Mouse (Mus musculus): ENCODE data around the gene Rere.
"Not testable (repeated sequence)": the region's sequence is repeated elsewhere in the genome, so short reads cannot be mapped to it uniquely, and the experiment has no call there.

Gene Rere

GRCm38 (mm10) chr4:150281891-150282630, 615 bp downstream of the Rere start:
- ATAC-seq (ENCODE audit: insufficient number of reproducible peaks, low FRiP score, low TSS enrichment), result no peak

DNA sequence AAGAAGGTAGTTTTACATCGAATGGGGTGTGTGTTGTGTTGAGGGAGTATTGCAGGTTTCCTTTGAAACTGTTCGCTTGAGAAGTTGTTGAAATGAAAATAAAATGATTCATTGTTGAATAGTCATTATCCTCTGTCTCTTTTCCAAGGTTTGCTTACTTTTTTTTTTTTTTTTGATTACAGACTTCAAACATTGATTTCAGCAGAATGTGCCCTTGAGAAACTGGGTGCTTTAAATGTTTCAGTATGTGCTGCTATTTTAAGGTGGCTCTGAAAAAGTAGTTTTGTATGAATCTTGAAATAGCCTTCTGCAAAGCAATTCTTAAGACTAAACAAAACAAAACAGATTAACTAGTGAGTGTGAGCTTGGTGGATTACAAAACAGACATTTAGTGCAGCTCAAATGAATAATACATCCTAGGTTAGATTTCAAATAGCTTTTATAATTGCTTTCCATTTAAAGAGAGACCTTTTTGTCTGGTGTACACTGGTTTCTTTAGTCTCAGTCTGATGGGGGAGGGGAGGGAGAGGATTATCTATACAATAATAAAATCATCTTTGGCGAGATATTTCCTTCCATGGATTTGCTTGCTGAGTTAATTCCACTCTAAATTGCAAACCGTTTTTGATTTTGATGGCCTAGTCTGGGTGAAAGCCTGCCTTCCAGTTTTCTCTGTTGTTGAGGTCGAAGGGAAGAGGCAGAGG, 1.3 kb downstream of the Rere start:
- ATAC-seq (ENCODE audit: insufficient number of reproducible peaks, low FRiP score, low TSS enrichment), result no peak

DNA sequence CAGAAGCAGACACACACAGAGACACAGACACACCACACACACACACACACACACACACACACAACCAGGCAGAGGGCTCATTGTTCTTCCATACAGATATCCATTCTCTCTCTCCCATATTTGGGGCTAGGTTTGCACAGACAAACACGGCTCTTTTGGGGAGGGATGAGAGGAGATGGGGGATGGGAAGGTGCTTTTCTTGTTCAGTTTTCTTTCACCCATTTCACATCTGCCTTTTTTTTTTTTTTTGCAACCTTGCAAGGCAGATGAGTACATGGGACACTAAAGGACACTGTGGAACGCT, 1.8 kb downstream of the Rere start:
- ATAC-seq (ENCODE audit: insufficient number of reproducible peaks, low FRiP score, low TSS enrichment), result no peak

- ATAC-seq (ENCODE audit: insufficient number of reproducible peaks, low FRiP score, low TSS enrichment), result no peak
These were observed 2.5 kb downstream of the Rere start for GRCm38 (mm10) chr4:150283993-150284392.

DNA sequence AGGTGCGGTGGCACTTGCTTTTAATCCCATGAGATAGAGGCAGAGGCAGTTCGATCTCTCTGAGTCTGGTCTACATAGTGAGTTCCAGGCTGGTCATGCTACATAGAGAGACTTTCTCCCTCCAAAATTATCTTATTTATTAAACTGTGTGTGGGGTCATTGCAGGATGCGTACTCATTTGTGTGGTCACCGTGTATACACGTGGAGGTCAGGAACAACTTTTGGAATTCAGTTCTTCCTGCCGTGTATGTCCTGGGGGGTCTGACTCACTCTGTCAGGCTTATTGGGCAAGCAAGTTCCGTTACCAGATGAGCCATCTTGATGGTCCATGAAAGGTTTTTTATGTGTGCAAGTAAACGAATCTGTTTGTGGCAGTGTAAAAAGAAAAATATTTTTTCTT, 5.5 kb downstream of the Rere start:
- no peak for ATAC-seq (ENCODE audit: insufficient number of reproducible peaks, low FRiP score, low TSS enrichment)

GRCm38 (mm10) chr4:150287463-150287862, 6.0 kb downstream of the Rere start:
- ATAC-seq (ENCODE audit: insufficient number of reproducible peaks, low FRiP score, low TSS enrichment), result not testable (repeated sequence)

DNA sequence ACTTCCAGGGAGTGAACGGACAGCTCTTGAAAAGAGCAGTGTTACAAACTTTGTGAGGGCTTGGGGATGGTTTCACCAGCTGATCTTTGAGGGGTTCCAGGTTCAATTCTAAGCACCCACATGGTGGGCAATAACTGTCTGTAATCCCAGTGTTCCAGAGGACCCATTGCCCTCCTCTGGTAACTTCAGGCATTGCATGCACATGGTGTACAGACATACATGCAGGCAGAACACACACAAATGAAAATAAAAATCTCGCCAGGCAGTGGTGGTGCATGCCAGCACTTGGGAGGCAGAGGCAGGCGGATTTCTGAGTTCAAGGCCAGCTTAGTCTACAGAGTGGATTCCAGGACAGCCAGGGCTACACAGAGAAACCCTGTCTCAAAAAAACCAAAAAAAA, 10.5 kb downstream of the Rere start:
- ATAC-seq (ENCODE audit: insufficient number of reproducible peaks, low FRiP score, low TSS enrichment), result no peak

- no peak for ATAC-seq (ENCODE audit: insufficient number of reproducible peaks, low FRiP score, low TSS enrichment)
These were observed 13.4 kb downstream of the Rere start for GRCm38 (mm10) chr4:150294870-150295269.

- no peak for ATAC-seq (ENCODE audit: insufficient number of reproducible peaks, low FRiP score, low TSS enrichment)
These were observed 14.5 kb downstream of the Rere start for GRCm38 (mm10) chr4:150295966-150296365.

DNA sequence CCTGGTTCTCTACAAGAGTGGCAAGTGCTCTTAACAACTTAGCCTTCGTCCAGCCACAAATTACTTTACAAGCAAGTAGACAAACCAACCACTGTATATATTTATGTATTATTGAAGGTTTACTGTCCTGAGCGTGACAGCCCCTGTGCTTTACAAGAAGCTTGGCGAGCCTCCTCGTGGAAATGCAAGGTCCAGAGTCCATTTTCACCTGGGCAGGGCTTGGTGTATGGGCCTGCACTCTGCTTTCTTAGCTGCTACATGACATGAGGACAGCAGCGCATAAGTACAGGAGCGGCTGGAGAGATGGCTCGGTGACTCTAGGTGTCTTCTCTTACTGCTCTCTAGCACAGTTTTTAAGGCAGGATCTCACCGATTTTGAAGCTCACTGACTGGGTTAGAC, 21.3 kb downstream of the Rere start:
- no peak for ATAC-seq (ENCODE audit: insufficient number of reproducible peaks, low FRiP score, low TSS enrichment)

GRCm38 (mm10) chr4:150306701-150307100, 25.3 kb downstream of the Rere start:
- no peak for ATAC-seq (ENCODE audit: insufficient number of reproducible peaks, low FRiP score, low TSS enrichment)

GRCm38 (mm10) chr4:150307226-150307625, 25.8 kb downstream of the Rere start:
- no peak for ATAC-seq (ENCODE audit: insufficient number of reproducible peaks, low FRiP score, low TSS enrichment)

GRCm38 (mm10) chr4:150311431-150311830, 30.0 kb downstream of the Rere start:
- ATAC-seq (ENCODE audit: insufficient number of reproducible peaks, low FRiP score, low TSS enrichment), result no peak

DNA sequence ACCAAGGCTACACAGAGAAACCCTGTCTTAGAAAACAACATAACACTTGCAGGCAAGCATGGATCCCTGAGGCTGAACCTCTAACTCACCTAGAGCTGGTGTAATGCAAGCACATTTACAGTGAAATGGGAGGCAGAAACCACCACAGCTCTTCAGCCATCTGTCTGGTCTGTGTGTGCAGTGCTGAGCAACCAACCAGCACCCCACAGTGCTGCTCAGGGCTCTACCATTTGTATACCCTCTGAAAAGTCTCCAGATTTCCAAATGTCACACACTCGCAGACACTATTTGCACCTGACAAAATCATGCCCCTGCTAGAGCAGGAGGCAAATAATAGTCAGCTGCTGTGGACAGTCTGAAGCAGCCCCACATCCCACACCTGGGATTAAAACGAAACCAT, 31.2 kb downstream of the Rere start:
- ATAC-seq (ENCODE audit: insufficient number of reproducible peaks, low FRiP score, low TSS enrichment), result peak; percentile 84; the same call in 1 of the 2 replicates

DNA sequence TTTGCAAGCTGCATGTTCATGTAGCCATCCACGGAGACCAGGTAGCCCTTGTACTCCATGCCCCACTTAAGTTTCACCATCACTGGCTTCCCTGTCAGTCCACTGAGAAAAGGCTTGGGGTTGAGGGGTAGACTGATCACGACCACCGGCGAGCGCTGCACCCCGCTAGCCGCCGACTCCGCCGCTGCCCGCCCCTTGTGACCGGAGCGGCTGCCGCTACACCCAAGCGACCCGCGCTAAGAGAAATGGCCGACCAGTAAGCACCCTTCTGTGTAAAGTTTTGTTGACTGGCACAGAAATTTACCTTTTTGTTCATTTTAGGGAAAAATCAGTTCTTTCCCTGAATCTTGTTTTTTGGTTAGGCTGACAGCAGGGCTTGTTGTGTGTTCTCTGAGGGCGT, 33.9 kb downstream of the Rere start:
- ATAC-seq (ENCODE audit: insufficient number of reproducible peaks, low FRiP score, low TSS enrichment), result no peak

DNA sequence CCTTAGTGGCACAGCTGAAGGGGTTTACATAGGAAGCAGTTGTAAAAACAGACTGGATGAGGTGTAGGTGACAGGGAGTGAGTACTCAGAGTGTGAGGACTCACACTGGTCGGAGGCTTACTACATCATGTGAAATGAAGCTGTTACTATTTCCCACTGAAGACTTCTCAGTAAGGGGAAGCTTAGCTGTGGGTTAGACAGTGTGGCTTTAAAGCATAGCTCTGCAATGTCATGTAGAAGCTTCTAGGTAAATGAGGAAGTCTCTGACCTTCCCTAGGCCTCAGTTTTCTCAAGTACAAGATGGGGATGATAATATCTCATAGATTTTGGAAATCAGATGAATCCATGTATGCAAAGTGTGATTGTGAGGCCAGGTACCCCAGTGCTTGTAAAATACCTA, 35.1 kb downstream of the Rere start:
- ATAC-seq (ENCODE audit: insufficient number of reproducible peaks, low FRiP score, low TSS enrichment), result no peak

- ATAC-seq (ENCODE audit: insufficient number of reproducible peaks, low FRiP score, low TSS enrichment), result no peak
These were observed 43.8 kb downstream of the Rere start for GRCm38 (mm10) chr4:150325046-150325801.

GRCm38 (mm10) chr4:150326005-150326404, 44.6 kb downstream of the Rere start:
- ATAC-seq (ENCODE audit: insufficient number of reproducible peaks, low FRiP score, low TSS enrichment), result no peak

DNA sequence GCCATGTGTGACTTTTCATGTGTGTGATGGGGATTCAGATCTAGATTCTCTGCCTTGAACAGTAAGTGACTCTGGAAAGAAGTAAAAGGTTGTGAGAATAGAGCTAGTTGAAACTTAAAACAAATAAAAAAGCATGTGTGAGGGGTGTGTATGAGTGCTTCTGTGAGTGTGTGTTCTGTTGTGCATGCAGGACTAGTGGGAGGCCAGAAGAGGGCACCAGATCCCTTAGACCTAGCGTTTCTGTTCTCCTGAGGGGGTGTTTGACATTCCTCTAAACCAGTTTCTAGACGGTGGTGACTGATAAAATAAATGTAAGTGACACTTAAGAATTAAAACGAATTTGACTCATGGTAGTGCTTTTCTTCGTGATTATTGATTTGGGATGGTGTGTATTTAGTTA, 46.0 kb downstream of the Rere start:
- ATAC-seq (ENCODE audit: insufficient number of reproducible peaks, low FRiP score, low TSS enrichment), result no peak

GRCm38 (mm10) chr4:150333927-150334682, 52.7 kb downstream of the Rere start:
- no peak for ATAC-seq (ENCODE audit: insufficient number of reproducible peaks, low FRiP score, low TSS enrichment)

DNA sequence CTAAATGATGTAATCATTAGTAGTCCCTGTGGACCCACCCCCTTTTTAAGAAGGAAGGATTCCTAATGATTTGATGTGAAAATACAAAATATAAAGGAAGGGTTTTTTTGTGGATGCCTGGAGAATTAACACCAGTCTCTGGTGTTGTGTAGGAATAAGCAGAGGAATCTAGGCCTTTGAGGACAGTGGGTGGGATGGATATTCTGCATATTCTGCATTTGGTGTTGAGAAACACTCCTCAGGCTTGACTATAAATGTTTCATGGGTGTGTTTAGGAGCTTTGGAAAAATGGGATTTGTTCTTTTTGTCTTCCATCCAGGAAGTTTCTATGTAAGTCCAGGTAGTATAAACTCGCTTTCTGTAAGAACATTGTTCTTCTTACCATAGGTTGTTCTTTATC, 55.8 kb downstream of the Rere start:
- ATAC-seq (ENCODE audit: insufficient number of reproducible peaks, low FRiP score, low TSS enrichment), result no peak
